Mouse (Mus musculus): Measurements from ENCODE around the gene Ppp1r9a. TPM values are rescaled to one million over a fixed set of nuclear protein-coding genes. Genes with fewer than 3 reads are reported as not detected.

Ppp1r9a gene
- total and polyA plus RNA-seq, 3 experiments, result 0.03 TPM; not detected in 2

GRCm38 (mm10) chr6:5113734-5114133 lies 211.0 kb downstream of the Ppp1r9a start:
- Histone ChIP-seq H3K4me1 (ENCODE audit: control insufficient read depth in 1 of 2, insufficient read depth in 2 of 2, low read length in 2 of 2) (no peaks in the 10 kb centered on the region), H3K9ac (ENCODE audit: control insufficient read depth, low read depth, low read length, poor library complexity, severe bottlenecking) (no peak overlapping the region), H3K27ac (ENCODE audit: control insufficient read depth, low read depth, low read length) (no peak overlapping the region), H3K9me3 (replicated peaks; ENCODE audit: insufficient read depth, low read length) (no peaks in the 10 kb centered on the region), H3K4me3 (ENCODE audit: control insufficient read depth in 1 of 2, insufficient read depth in 1 of 2, low read depth in 2 of 2, low read length in 2 of 2) (no peak overlapping the region), H3K36me3 (ENCODE audit: control insufficient read depth in 1 of 2, insufficient read depth in 2 of 2, low read length in 2 of 2) (no peaks in the 10 kb centered on the region; a peak in 1 of 4 replicates), H3K79me2 (ENCODE audit: control insufficient read depth, insufficient read depth, low read length, poor library complexity) (no peaks in the 10 kb centered on the region), H3K27me3 (ENCODE audit: control insufficient read depth in 1 of 2, insufficient read depth in 2 of 2, low read length in 2 of 2) (peaks cover 5 to 8% of the 10 kb centered on the region in 2 experiments; a peak in 2 of 4 replicates)
- TF ChIP-seq SIN3A (IDR thresholded peaks at IDR 0.05; ENCODE audit: low read length) (no peak), USF1 (IDR thresholded peaks at IDR 0.05; ENCODE audit: low read depth, low read length) (no peak), MEF2A (IDR thresholded peaks at IDR 0.05; ENCODE audit: extremely low read depth, insufficient replicate concordance, low read depth, low read length, poor library complexity, severe bottlenecking) (no peak), MAFK (IDR thresholded peaks at IDR 0.05; ENCODE audit: borderline replicate concordance, low read depth, low read length) (no peak), MAX (IDR thresholded peaks at IDR 0.05; ENCODE audit: low read length) (no peak), CHD2 (IDR thresholded peaks at IDR 0.05; ENCODE audit: low read length) (no peak), BHLHE40 (IDR thresholded peaks at IDR 0.05; ENCODE audit: borderline replicate concordance, low read depth, low read length) (no peak), MYC (IDR thresholded peaks at IDR 0.05; ENCODE audit: low read depth, low read length) (no peak), CTCF (IDR thresholded peaks at IDR 0.05 in 2 of 3, conservative IDR thresholded peaks at IDR 0.05 in 1 of 3; ENCODE audit: control insufficient read depth in 1 of 3, insufficient read depth in 1 of 3, low read depth in 2 of 3, low read length in 3 of 3, poor library complexity in 1 of 3, severe bottlenecking in 1 of 3) (no peak), TCF12 (IDR thresholded peaks at IDR 0.05; ENCODE audit: low read depth, low read length) (no peak), ZC3H11A (IDR thresholded peaks at IDR 0.05; ENCODE audit: low read depth, low read length) (no peak), MXI1 (IDR thresholded peaks at IDR 0.05; ENCODE audit: low read depth, low read length) (no peak), HCFC1 (IDR thresholded peaks at IDR 0.05; ENCODE audit: low read depth, low read length) (no peak), UBTF (IDR thresholded peaks at IDR 0.05; ENCODE audit: borderline replicate concordance, insufficient read depth, low read depth, low read length) (no peak), TAL1 (IDR thresholded peaks at IDR 0.05; ENCODE audit: low read length) (no peak), ETS1 (IDR thresholded peaks at IDR 0.05; ENCODE audit: low read depth, low read length) (no peak), ZNF384 (IDR thresholded peaks at IDR 0.05; ENCODE audit: low read depth, low read length) (no peak), RAD21 (IDR thresholded peaks at IDR 0.05; ENCODE audit: low read depth, low read length) (no peak), NELFE (IDR thresholded peaks at IDR 0.05; ENCODE audit: low read depth, low read length) (no peak)
- DNase-seq (ENCODE audit: low read depth, low spot score), result no peak

DNA sequence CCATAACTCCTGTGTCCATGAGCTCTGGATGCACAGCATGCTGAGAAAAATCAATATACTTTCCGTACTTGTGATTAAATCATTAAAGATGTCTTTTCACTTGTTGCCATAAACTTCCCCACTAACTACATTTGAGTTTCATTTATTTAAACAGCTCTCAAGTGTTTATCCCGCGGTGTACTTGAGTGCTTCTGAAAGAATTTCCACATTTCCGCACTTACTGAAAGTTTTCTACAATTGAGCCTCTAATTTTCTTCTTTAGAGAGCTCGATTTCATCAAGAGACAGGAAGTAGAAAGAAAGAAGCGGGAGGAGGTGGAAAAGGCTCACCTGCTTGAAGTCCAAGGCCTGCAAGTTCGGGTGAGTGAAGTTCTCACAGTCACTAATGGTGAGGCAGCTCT lies 212.1 kb downstream of the Ppp1r9a start:
- no peaks in the 10 kb centered on the region; a peak in 1 of 4 replicates for H3K36me3 ChIP-seq (ENCODE audit: control insufficient read depth in 1 of 2, insufficient read depth in 2 of 2, low read length in 2 of 2)
- H3K4me3 ChIP-seq (ENCODE audit: control insufficient read depth in 1 of 2, insufficient read depth in 1 of 2, low read depth in 2 of 2, low read length in 2 of 2), result no peak overlapping the region
- no peak for DNase-seq (ENCODE audit: low read depth, low spot score)
- H3K9me3 ChIP-seq (replicated peaks; ENCODE audit: insufficient read depth, low read length), result no peaks in the 10 kb centered on the region
- H3K27ac ChIP-seq (ENCODE audit: control insufficient read depth, low read depth, low read length), result no peak overlapping the region
- no peaks in the 10 kb centered on the region for H3K79me2 ChIP-seq (ENCODE audit: control insufficient read depth, insufficient read depth, low read length, poor library complexity)
- H3K27me3 ChIP-seq (ENCODE audit: control insufficient read depth in 1 of 2, insufficient read depth in 2 of 2, low read length in 2 of 2), result peaks cover 10 to 15% of the 10 kb centered on the region in 2 experiments
- TF ChIP-seq ZMIZ1 (IDR thresholded peaks at IDR 0.05; ENCODE audit: low read depth, low read length) (no peak), CTCF (IDR thresholded peaks at IDR 0.05 in 2 of 3, conservative IDR thresholded peaks at IDR 0.05 in 1 of 3; ENCODE audit: control insufficient read depth in 1 of 3, insufficient read depth in 1 of 3, low read depth in 2 of 3, low read length in 3 of 3, poor library complexity in 1 of 3, severe bottlenecking in 1 of 3) (no peak), ZC3H11A (IDR thresholded peaks at IDR 0.05; ENCODE audit: low read depth, low read length) (no peak), MAX (IDR thresholded peaks at IDR 0.05; ENCODE audit: low read length) (no peak), POLR2AphosphoS2 (IDR thresholded peaks at IDR 0.05; ENCODE audit: low read length) (no peak), ELF1 (IDR thresholded peaks at IDR 0.05; ENCODE audit: low read depth, low read length) (no peak), RCOR1 (IDR thresholded peaks at IDR 0.05; ENCODE audit: low read depth, low read length) (no peak)
- H3K4me1 ChIP-seq (ENCODE audit: control insufficient read depth in 1 of 2, insufficient read depth in 2 of 2, low read length in 2 of 2), result no peaks in the 10 kb centered on the region
- no peak overlapping the region for H3K9ac ChIP-seq (ENCODE audit: control insufficient read depth, low read depth, low read length, poor library complexity, severe bottlenecking)
